Mouse (Mus musculus) layer of hippocampus, adult 9-11 months (tissue): ENCODE data around the gene Klhl32.

Experiments used
- DNase-seq: peaks from one replicate; pipeline ENCODE4 v3.0.0; 2022

Klhl32 gene

DNA sequence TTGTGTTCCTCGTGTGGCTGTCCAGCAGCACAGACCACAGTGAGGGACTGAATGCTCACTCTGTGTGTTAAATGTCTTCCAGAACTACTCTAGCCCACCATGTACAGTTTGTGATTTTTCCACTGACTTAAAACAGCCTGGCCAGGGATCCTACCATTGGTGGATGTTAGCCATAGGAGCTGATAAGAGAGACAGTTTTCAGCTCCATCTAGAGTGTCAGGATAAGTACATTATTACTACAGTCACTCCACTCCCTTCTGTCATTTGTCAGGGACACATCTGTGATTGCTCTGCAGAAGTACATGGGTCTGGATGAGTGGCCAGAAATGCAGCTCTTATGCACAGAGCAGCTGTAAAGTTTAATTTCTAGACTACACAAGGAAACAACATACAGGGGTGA is 223.1 kb downstream of the Klhl32 start:
- DNase-seq, result no peak

DNA sequence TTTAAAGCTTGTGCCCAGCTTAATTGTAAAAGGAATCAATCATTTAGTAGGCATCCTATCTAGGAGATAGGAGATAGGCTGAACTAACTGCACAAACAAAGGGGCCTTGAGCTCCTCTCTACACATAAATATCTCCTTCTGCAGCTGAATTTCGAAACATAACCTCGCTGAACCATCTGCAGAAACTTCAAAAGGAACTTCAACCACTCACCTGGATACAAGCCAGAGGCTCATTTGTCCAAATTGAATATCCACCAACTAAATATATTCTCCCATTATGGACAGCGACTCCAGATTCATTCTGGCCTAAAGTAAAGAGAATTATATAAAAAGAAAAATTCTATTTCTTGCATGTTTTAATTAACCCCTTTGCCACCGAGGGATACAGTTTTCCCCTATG is 224.2 kb downstream of the Klhl32 start:
- DNase-seq, result no peak

DNA sequence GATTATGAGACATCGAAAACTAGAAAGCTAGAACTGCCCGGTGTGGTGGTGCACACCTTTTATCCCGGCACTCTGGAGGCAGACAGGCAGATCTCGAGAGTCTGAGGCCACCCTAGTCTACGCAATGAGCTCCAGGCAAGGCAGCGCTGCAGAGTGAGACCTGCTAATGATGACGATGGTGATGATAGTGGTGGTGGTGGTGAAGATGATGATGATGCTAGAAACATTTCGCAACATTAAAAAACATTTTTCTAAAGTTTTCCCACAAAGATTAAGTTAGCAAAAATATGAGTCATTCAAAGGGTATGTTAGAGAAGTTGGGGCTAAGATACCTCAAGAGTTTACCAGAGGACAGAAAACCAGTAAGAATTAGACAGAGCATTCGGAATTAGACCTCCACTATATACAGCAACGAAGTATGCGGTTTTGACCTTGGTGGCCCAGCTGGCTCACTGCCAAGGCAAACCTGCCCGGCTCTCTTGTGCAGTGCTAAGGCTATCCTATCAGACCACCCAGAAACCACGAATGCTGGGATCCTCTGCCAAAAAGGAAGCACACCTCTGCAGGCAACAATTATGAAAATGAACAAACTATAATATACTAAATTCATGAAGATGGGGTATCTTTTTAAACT is 224.9 kb downstream of the Klhl32 start:
- DNase-seq, result no peak

DNA sequence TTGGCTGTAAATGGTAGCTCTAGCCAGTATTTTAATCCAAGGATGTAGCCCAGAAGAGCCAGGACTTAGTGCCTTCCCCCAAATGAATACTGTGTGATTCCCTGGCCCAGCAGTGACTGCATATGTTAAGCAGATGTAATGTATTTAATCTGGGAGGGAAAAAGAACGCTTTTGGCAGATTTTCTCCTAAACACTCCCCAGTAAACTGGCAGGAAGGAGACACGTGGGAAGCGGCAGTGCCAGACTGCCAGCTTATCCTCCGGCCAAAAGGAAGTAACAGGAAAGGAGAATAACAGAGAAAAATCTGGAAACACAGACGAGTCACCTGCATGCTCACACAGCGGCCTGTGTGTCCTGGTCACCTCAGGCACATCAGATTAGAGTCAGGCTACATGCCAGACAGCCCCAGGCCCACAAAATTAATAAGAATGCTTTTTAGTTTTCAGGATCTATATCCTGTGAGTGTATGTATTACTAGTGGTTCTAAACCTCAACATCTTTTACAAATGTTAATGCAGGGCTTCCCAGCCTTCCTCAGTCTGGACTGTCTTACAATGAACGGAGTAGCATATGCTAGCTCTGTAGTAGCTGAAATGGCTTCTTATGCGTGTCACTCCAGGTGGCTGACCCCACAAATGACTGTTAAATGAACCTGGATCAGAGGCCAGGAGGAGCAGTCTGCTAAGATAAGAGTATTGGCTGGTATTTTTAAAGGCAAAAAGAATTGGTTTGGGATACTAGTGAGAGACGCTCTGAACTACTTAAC is 229.3 kb downstream of the Klhl32 start:
- peak; percentile 60 for DNase-seq

DNA sequence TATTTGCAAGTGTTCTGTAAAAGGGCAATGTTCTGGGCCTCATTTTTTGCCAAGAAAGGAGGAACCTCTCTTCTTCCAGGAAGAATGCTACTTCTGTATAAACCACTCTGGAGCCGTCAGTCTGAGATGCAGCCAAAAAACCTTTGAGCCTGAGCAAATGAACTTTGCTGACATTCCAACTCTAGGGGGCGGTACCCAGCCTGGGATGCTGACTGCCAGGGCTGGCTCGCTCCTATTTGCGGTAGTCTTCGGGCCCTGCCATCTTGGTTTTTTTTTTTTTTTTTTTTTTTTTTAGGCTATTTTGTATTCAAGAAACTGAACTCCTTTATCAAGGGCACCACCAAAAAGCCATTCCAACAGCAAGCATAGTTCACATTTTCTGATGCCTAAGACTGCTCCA is 230.5 kb downstream of the Klhl32 start:
- DNase-seq, result peak; percentile 10

DNA sequence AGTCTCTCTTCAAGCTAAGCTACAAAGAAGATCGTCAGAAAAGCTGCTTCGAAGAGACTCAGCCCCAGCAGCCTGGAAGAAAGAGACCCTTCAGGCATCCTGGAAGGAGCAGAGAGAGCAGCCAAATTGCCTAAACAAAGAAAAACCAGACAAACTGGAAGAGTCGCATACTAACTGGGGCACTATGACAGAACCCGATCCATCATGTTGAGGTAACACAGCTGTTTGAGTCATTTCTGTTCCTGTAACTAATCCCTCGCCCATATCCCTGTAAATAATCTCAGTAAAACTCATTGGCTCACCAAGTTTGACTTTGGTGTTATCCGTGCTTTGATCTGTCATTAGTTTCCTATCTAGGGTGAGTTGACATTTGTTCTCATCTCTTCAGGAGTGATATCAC is 230.9 kb downstream of the Klhl32 start:
- no peak for DNase-seq

DNA sequence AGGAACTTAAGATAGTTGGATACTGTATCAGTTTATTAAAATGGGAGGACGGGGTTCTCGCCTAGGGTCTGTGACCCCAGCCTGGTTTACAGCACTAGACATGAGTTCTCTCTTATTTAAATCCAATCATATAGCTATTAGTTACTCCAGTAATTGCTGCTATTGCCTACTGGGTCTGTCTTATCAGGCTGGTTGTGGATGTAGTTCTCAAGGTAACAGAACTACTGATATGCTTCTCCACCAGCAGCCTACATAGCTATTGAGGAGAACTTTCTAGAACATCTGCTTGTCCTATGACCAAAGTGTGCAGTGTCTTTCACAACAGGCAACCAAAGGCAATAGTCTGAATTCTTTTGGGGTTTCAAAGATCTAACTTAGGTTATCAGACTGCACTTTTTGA is 241.4 kb downstream of the Klhl32 start:
- no peak for DNase-seq

DNA sequence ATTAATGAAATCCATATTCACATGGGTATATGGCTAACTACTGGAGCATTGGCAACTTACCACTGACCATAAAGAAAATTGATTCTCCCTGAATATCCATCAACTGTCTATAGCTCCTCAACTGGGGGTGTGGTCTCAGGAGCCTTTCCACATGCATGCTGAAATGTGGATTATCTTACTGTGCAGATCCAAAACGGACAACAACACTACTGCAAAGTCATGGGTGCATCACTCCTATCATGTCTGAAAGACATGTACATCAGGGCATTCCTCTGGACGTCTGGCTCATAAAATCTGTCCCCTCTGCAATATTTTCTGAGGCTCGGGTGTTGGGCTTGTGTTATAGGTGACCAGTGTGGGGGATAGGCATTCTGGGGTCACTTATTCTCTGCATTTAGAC is 241.8 kb downstream of the Klhl32 start:
- no peak for DNase-seq

DNA sequence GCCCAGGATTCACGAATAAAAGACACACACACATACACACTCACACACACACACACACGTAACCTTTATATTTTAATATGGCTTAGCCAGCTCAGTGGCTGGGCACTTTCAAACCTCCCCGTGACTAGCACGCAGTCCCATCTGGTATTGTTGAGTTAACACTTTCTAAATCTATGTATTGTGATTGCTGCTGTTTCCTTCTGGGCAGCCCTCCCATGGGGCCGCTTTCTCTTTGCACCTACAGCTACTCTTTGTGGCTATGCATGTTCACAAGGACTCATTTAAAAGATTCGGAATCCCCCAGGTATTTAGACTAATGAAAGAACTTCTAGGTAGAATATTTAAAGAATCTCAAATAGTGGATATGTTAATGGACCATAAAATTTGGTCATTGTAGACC is 249.2 kb downstream of the Klhl32 start:
- no peak for DNase-seq

DNA sequence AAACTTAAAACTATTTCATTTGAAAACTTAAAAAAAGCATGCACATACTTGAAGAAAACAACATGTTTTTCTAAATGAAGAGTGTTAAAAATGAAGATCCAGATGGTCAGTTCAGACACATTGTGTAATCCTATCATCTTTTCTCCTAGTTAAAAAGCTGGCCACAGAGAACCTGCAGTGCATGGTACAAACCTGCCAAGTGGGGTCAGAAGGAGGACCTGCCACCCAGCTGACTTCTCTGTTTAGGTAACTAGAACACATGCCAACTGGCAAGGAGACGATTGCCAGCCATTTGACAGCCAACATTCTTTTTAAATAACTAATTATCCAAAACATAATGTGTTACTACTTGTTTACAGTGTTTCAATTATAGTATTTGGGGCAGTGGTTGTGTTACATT is 252.3 kb downstream of the Klhl32 start:
- no peak for DNase-seq

DNA sequence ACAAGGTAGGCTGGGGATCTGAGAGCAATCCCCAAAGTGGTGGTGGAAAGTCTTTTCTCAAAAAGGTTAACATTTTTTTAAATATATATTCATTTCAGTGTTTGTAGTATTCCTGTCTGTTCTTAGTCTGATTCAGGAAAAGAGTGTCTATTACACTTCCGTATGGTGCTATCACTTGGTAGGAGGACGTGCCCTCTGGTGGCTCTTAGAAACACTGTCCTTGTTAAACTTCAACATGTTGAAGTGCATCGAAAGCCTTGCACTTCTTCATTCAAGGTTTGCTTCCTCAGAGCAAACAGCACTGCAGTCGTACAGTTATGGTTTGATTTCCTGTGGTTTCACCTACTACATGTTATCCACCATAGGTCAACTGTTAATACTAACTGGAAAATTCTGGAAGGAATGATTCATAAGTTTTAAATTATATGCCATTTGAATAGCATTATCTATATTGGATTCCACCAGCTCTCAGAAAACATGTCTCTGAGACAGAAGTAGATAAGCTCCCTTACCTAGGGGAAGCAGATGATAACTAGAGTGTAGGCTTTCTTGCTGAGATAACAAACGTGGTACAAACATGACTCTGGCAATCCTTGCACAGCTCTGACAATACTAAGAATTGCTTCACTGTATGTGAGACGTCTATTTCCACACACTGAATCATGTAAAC is 253.8 kb downstream of the Klhl32 start:
- no peak for DNase-seq

DNA sequence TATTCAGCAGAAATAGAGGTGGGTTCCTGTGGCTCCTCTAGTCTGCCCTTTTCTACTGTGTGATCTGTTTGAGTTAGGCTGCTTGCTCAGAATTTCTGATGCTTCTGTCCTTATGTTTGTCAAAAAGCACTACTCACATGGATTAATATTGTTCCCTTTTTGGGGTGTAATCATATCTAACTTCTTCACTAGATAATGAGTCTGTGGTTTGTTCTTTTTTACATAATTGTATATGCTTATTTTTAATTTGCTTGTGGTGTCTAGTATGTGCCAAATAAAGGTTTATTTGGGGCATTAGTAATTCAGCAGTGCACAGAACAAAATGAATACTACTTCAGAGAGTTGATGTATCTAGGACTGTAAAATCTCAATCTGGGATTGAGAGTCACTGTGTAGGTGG is 256.1 kb downstream of the Klhl32 start:
- DNase-seq, result no peak

DNA sequence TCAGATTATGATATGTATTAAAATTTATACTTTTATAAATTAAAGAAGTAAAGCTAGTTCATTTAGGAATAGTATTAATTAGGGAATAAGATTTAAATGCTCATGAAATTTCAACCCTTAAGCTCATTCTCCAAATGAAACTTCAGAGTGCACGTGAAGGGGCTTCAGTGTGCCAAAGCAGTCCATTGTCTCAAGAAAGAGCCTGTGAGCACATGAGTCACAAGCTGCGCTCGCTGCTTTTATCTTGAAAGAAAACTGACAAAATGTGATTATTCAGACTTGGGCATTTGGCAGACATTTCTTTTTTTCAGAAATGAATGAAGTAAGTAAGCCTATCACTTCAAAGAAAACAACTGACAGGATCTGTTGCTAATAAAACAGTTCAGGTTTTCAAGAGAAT is 266.9 kb downstream of the Klhl32 start:
- no peak for DNase-seq

DNA sequence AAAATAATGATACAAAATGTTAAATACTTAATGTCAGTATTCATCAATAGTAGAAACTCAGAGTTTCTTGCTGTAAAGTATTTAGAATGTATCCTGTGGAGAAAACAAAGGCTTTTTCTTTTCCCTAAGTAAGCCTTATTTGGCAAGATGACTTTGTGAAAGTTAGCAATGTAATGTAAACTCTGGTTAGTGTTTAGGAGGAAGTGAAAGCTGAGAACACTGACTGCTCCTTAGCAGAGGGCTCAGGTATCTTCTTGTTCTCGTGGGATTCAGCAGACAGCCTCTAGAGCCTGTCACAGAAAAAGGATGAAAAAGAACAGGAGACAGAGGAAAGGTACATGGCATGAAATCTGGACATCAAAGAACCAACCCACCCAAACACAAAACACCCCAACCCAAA is 268.6 kb downstream of the Klhl32 start:
- DNase-seq, result no peak

DNA sequence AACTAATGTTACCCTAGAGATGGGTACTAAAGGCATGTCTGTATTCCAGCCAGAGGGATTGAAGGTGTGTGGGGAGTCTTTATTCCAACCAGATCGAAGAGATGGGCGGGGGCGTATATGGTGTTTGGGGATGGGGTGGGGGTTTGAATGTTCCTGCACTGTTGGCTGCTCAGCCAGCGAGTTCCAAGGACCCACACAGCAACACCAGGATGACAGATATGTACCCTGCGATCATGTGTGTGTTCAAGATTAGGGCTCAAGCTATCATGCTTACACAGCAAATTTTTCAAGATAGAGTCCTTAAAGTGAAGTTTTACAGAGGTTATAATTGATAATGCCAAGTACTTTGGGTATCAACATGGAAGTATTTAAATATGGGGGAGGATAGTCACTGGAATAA is 273.3 kb downstream of the Klhl32 start:
- no peak for DNase-seq

DNA sequence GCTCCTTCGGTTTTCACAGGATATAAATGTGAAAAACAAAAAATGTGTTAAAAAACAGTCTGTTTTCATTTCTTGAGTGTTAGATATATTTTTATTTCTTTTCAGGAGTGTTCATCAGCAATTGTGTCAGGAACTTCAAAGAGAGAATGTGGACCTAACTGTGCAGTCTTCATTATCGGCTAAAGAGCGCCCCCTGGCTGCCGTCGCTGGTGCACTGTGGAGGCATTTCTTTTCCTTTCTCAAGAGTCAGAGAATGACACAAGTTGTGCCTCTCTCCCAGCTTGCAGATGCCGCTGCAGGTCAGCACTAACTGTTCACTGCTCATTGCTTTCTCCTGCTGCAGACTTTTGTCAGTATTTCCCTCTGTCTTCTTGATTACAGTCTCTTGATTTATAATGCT is 276.6 kb downstream of the Klhl32 start:
- peak; percentile 63 for DNase-seq

DNA sequence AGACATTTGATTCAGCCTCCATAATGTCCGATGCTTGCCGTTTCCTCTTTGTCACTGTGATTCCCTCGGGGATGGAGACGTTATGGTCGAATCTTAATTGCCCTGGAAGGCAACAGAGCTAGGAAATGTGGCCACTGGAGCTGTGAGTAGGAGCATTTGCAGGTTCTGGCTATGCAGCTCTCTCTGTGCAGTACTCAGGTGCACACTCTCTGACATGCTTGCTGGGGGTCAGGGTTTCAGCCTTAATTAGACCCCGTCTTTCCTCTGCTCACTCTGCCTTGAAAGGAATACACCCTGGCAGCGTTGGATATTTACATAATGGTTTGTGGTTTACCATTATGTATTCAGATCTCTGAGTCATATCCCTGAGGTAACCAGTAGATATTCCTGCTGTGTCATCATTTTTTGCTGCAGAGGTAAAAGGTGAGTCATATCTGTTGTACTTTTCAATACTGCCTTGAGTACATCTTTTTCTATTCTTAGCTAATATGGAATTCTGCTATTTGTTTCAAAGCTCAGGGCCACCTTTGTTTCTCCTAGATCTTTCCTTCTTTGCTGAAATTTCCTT is 281.9 kb downstream of the Klhl32 start:
- DNase-seq, result no peak

DNA sequence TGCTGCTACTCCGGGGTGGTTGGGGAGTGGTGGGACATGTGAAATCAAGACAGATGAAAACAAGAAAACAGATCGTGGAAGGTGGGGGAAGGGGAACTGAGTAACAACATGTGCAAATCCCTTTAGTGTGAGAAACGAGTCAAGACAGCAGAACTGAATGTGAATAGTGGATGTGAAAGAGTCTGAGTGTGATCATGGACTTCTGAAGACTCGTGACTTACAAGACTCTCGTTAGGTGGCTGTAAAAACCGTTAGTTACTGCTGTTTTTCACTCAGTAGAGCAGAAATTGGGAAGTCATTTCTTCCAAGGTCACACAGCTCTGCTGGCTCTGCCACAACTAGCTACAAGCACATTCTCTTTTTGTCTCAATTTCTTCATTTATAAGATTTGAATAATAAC is 282.9 kb downstream of the Klhl32 start:
- DNase-seq, result no peak
